Mouse (Mus musculus) lung, embryonic 15.5 days (tissue): ENCODE measurements at regions not wholly inside any gene's neighbourhood (a gene's known extent, or its start where the extent isn't known, plus 50 kb on each side); places are given as distances from the start of the nearest gene placed in this dataset.

Experiments
- ATAC-seq: fragments of 200-750 bp; cut with Nextera tagmentation; 2 replicates; pipeline ENCODE4 v1.8.0; 2017; ENCODE audit warnings: moderate number of reproducible peaks, borderline replicate concordance; ENCODE audit not compliant: low FRiP score, low TSS enrichment; ENCODE audit errors: extremely low read depth
- H3K27ac ChIP-seq: fragments of 300-500 bp; sonication (generic); 2 replicates; pipeline ENCODE4 v1.5.1; 2015; ENCODE audit warnings: moderate library complexity, mild to moderate bottlenecking, inconsistent platforms
- H3K27me3 ChIP-seq: fragments of 300-500 bp; sonication (generic); 2 replicates; pipeline ENCODE4 v1.6.1; 2015; ENCODE audit warnings: inconsistent platforms
- H3K36me3 ChIP-seq: fragments of 300-500 bp; sonication (generic); 2 replicates; pipeline ENCODE4 v1.6.1; 2015; ENCODE audit warnings: inconsistent platforms
- H3K4me1 ChIP-seq: fragments of 300-500 bp; sonication (generic); 2 replicates; pipeline ENCODE4 v1.6.1; 2015; ENCODE audit warnings: inconsistent platforms
- H3K4me2 ChIP-seq: fragments of 300-500 bp; sonication (generic); 2 replicates; pipeline ENCODE4 v1.6.1; 2015; ENCODE audit warnings: inconsistent platforms, mild to moderate bottlenecking, moderate library complexity
- H3K4me3 ChIP-seq: fragments of 300-500 bp; sonication (generic); 2 replicates; pipeline ENCODE4 v1.5.1; 2015; ENCODE audit warnings: mild to moderate bottlenecking, inconsistent platforms
- H3K9ac ChIP-seq: fragments of 300-500 bp; sonication (generic); 2 replicates; pipeline ENCODE4 v1.6.1; 2015; ENCODE audit warnings: inconsistent platforms
- H3K9me3 ChIP-seq: fragments of 300-500 bp; sonication (generic); 2 replicates; pipeline ENCODE4 v1.6.1; 2016; ENCODE audit warnings: inconsistent platforms
- WGBS: fragments of 180-500 bp; shearing (Covaris S2); methylation state at CpG from one replicate; pipeline ENCODE4 v1.1.7; 2015; 5-methylcytosine and 5-hydroxymethylcytosine counted together

GRCm38 (mm10) chr8:92732229-92732628 is 58.1 kb downstream of the Irx6 start:
- no peaks in the 10 kb centered on the region for H3K4me1 ChIP-seq
- ATAC-seq, result no peak
- H3K9me3 ChIP-seq, result no peaks in the 10 kb centered on the region
- no peak overlapping the region for H3K27ac ChIP-seq
- 74% methylated on average over 9 of the region's 9 CpGs for WGBS
- no peak overlapping the region for H3K4me2 ChIP-seq
- H3K27me3 ChIP-seq, result no peaks in the 10 kb centered on the region
- H3K9ac ChIP-seq, result no peak overlapping the region
- no peak overlapping the region for H3K4me3 ChIP-seq
- no peaks in the 10 kb centered on the region for H3K36me3 ChIP-seq

GRCm38 (mm10) chr8:92735646-92736045 is 61.6 kb downstream of the Irx6 start:
- H3K9me3 ChIP-seq, result no peaks in the 10 kb centered on the region
- H3K4me2 ChIP-seq, result no peak overlapping the region
- no peaks in the 10 kb centered on the region for H3K27me3 ChIP-seq
- H3K4me1 ChIP-seq, result no peaks in the 10 kb centered on the region
- no peak overlapping the region for H3K4me3 ChIP-seq
- no peaks in the 10 kb centered on the region for H3K36me3 ChIP-seq
- 76% methylated on average over 9 of the region's 9 CpGs for WGBS
- H3K27ac ChIP-seq, result no peak overlapping the region
- no peak for ATAC-seq
- H3K9ac ChIP-seq, result no peak overlapping the region

GRCm38 (mm10) chr8:92738080-92738479 is 64.0 kb downstream of the Irx6 start:
- H3K4me2 ChIP-seq, result no peak overlapping the region
- no peak overlapping the region for H3K9ac ChIP-seq
- no peaks in the 10 kb centered on the region for H3K36me3 ChIP-seq
- H3K4me1 ChIP-seq, result no peaks in the 10 kb centered on the region
- no peak overlapping the region for H3K27ac ChIP-seq
- 32% methylated on average over 1 of the region's 1 CpGs for WGBS
- H3K27me3 ChIP-seq, result no peaks in the 10 kb centered on the region
- ATAC-seq, result no peak
- H3K9me3 ChIP-seq, result no peaks in the 10 kb centered on the region
- H3K4me3 ChIP-seq, result no peak overlapping the region

GRCm38 (mm10) chr8:92740286-92740808 is 66.3 kb downstream of the Irx6 start:
- no peaks in the 10 kb centered on the region for H3K4me1 ChIP-seq
- H3K4me2 ChIP-seq, result no peak overlapping the region
- WGBS, result 66% methylated on average over 9 of the region's 9 CpGs
- ATAC-seq, result no peak
- H3K36me3 ChIP-seq, result no peaks in the 10 kb centered on the region
- no peaks in the 10 kb centered on the region for H3K27me3 ChIP-seq
- no peak overlapping the region for H3K4me3 ChIP-seq
- H3K9me3 ChIP-seq, result no peaks in the 10 kb centered on the region
- H3K9ac ChIP-seq, result no peak overlapping the region
- H3K27ac ChIP-seq, result no peak overlapping the region

- Histone ChIP-seq H3K9me3 (no peaks in the 10 kb centered on the region), H3K4me1 (no peaks in the 10 kb centered on the region), H3K27me3 (no peaks in the 10 kb centered on the region), H3K4me3 (no peak overlapping the region), H3K36me3 (no peaks in the 10 kb centered on the region), H3K27ac (no peak overlapping the region), H3K4me2 (no peak overlapping the region), H3K9ac (no peak overlapping the region)
- no peak for ATAC-seq
- WGBS, result 86% methylated on average over 3 of the region's 3 CpGs
Measured at GRCm38 (mm10) chr8:92741836-92742235, 67.7 kb downstream of the Irx6 start.

GRCm38 (mm10) chr8:92743108-92743507 is 69.0 kb downstream of the Irx6 start:
- no peak overlapping the region for H3K27ac ChIP-seq
- H3K4me2 ChIP-seq, result no peak overlapping the region
- no peaks in the 10 kb centered on the region for H3K36me3 ChIP-seq
- H3K4me1 ChIP-seq, result no peaks in the 10 kb centered on the region
- H3K9ac ChIP-seq, result no peak overlapping the region
- H3K4me3 ChIP-seq, result no peak overlapping the region
- ATAC-seq, result no peak
- no peaks in the 10 kb centered on the region for H3K9me3 ChIP-seq
- no peaks in the 10 kb centered on the region for H3K27me3 ChIP-seq
- WGBS, result 71% methylated on average over 12 of the region's 12 CpGs

- WGBS, result 64% methylated on average over 7 of the region's 7 CpGs
- no peak for ATAC-seq
- Histone ChIP-seq H3K4me3 (no peak overlapping the region), H3K9ac (no peak overlapping the region), H3K4me1 (no peaks in the 10 kb centered on the region), H3K9me3 (no peaks in the 10 kb centered on the region), H3K27ac (no peak overlapping the region), H3K27me3 (no peaks in the 10 kb centered on the region), H3K36me3 (no peaks in the 10 kb centered on the region), H3K4me2 (no peak overlapping the region)
Measured at GRCm38 (mm10) chr8:92747086-92747485, 73.0 kb downstream of the Irx6 start.

GRCm38 (mm10) chr8:92747951-92748350 is 73.9 kb downstream of the Irx6 start:
- Histone ChIP-seq H3K9me3 (no peaks in the 10 kb centered on the region), H3K27ac (no peak overlapping the region), H3K4me3 (no peak overlapping the region), H3K36me3 (no peaks in the 10 kb centered on the region), H3K9ac (no peak overlapping the region), H3K4me2 (no peak overlapping the region), H3K4me1 (no peaks in the 10 kb centered on the region), H3K27me3 (no peaks in the 10 kb centered on the region)
- ATAC-seq, result no peak
- WGBS, result 65% methylated on average over 6 of the region's 6 CpGs

- no peak overlapping the region for H3K4me3 ChIP-seq
- H3K36me3 ChIP-seq, result no peaks in the 10 kb centered on the region
- H3K9ac ChIP-seq, result no peak overlapping the region
- no peak for ATAC-seq
- no peak overlapping the region for H3K4me2 ChIP-seq
- no peaks in the 10 kb centered on the region for H3K9me3 ChIP-seq
- WGBS, result 75% methylated on average over 3 of the region's 3 CpGs
- H3K4me1 ChIP-seq, result no peaks in the 10 kb centered on the region
- no peaks in the 10 kb centered on the region for H3K27me3 ChIP-seq
- H3K27ac ChIP-seq, result no peak overlapping the region
Measured at GRCm38 (mm10) chr8:92759848-92760247, 67.2 kb upstream of the Mmp2 start.

GRCm38 (mm10) chr8:92760933-92761332 is 66.2 kb upstream of the Mmp2 start:
- Histone ChIP-seq H3K4me1 (no peaks in the 10 kb centered on the region), H3K4me2 (no peak overlapping the region), H3K27ac (no peak overlapping the region), H3K9ac (no peak overlapping the region), H3K36me3 (no peaks in the 10 kb centered on the region), H3K27me3 (no peaks in the 10 kb centered on the region), H3K9me3 (no peaks in the 10 kb centered on the region), H3K4me3 (no peak overlapping the region)
- WGBS, result 86% methylated on average over 6 of the region's 6 CpGs
- ATAC-seq, result no peak

- H3K9ac ChIP-seq, result no peak overlapping the region
- 4% methylated on average over 18 of the region's 18 CpGs for WGBS
Measured at GRCm38 (mm10) chr8:92761959-92762600, 65.0 kb upstream of the Mmp2 start.

GRCm38 (mm10) chr8:92771856-92772650 is 55.0 kb upstream of the Mmp2 start:
- WGBS, result 56% methylated on average over 14 of the region's 14 CpGs
- H3K9ac ChIP-seq, result no peak overlapping the region
- ATAC-seq, result no peak
- H3K36me3 ChIP-seq, result no peaks in the 10 kb centered on the region
- no peak overlapping the region for H3K27ac ChIP-seq
- no peaks in the 10 kb centered on the region for H3K9me3 ChIP-seq
- H3K4me1 ChIP-seq, result no peaks in the 10 kb centered on the region
- no peaks in the 10 kb centered on the region for H3K27me3 ChIP-seq
- peak overlapping the region; percentile 9; the same call in 1 of the 2 replicates for H3K4me3 ChIP-seq
- 0 out of 2 replicates have a peak overlapping the region, but pooled peaks have one; percentile 6 for H3K4me2 ChIP-seq

More at GRCm38 (mm10) chr8:92761959-92762600, 65.0 kb upstream of the Mmp2 start:
- Histone ChIP-seq H3K9me3 (no peaks in the 10 kb centered on the region), H3K4me3 (no peak overlapping the region), H3K4me1 (no peaks in the 10 kb centered on the region), H3K27me3 (no peaks in the 10 kb centered on the region), H3K36me3 (no peaks in the 10 kb centered on the region), H3K27ac (no peak overlapping the region), H3K4me2 (peak overlapping the region; percentile 13; the same call in 1 of the 2 replicates)
- no peak for ATAC-seq
